Mouse (Mus musculus) kidney, postnatal 0 days (tissue): ENCODE measurements around the gene Mymx. TPM values are rescaled to one million over a fixed set of nuclear protein-coding genes. Genes with fewer than 3 reads are reported as not detected.

ENCODE experiments used
- ATAC-seq: fragments of 200-750 bp; cut with Nextera tagmentation; replicated peaks from 2 replicates; pipeline ENCODE4 v1.8.0; 2017; ENCODE audit warnings: low read depth, moderate number of reproducible peaks, moderate TSS enrichment, moderate library complexity; ENCODE audit not compliant: low FRiP score
- DNase-seq: peaks from one replicate; pipeline ENCODE4 v3.0.0-alpha.2; 2016; ENCODE audit warnings: low spot score
- H3K27ac ChIP-seq: fragments of 300-500 bp; sonication (generic); 2 replicates; pipeline ENCODE4 v1.5.1; 2014; ENCODE audit warnings: mild to moderate bottlenecking
- H3K27me3 ChIP-seq: fragments of 300-500 bp; sonication (generic); 2 replicates; pipeline ENCODE4 v1.6.1; 2014; ENCODE audit warnings: low read length, mixed read lengths; ENCODE audit not compliant: insufficient read depth
- H3K36me3 ChIP-seq: fragments of 300-500 bp; sonication (generic); 2 replicates; pipeline ENCODE4 v1.6.1; 2014; ENCODE audit warnings: low read length, mixed read lengths; ENCODE audit not compliant: insufficient read depth
- H3K4me1 ChIP-seq: fragments of 300-500 bp; sonication (generic); replicated peaks from 2 replicates; pipeline ENCODE4 v1.6.1; 2014; ENCODE audit warnings: antibody characterized with exemption, low read length, mixed read lengths; ENCODE audit not compliant: insufficient read depth
- H3K4me2 ChIP-seq: fragments of 300-500 bp; sonication (generic); 2 replicates; pipeline ENCODE4 v1.6.1; 2014; ENCODE audit warnings: mild to moderate bottlenecking, low read length, moderate library complexity, mixed read lengths
- H3K4me3 ChIP-seq: fragments of 300-500 bp; sonication (generic); replicated peaks from 2 replicates; pipeline ENCODE4 v1.5.1; 2014; ENCODE audit warnings: low read depth, low read length
- H3K9ac ChIP-seq: fragments of 300-500 bp; sonication (generic); 2 replicates; pipeline ENCODE4 v1.6.1; 2014; ENCODE audit warnings: low read depth, low read length
- H3K9me3 ChIP-seq: fragments of 300-500 bp; sonication (generic); replicated peaks from 2 replicates; pipeline ENCODE4 v1.6.1; 2016; ENCODE audit warnings: low read length, inconsistent platforms, mixed read lengths
- CTCF ChIP-seq: IDR thresholded peaks from 2 replicates; pipeline ENCODE4 v1.5.1; 2016; ENCODE audit warnings: antibody characterized with exemption, low read depth, mild to moderate bottlenecking, moderate library complexity
- WGBS: fragments of 180-500 bp; shearing (Covaris S2); extraction: QIAGEN DNeasy Blood & Tissue Kit; methylation state at CpG from one replicate; pipeline ENCODE4 v1.1.7; 2014; 5-methylcytosine and 5-hydroxymethylcytosine counted together
- polyA plus RNA-seq: library from polyadenylated mRNA; unstranded; fragments of >200 nt; fragmentation: Nextera tagmentation; extraction: Ambion mirVana; gene quantifications from 2 replicates; pipeline ENCODE4 v1.2.1, GENCODE M21; 2015

The Mymx gene
- polyA plus RNA-seq, 1 experiment from 2014 or later, result 18.4 TPM

DNA sequence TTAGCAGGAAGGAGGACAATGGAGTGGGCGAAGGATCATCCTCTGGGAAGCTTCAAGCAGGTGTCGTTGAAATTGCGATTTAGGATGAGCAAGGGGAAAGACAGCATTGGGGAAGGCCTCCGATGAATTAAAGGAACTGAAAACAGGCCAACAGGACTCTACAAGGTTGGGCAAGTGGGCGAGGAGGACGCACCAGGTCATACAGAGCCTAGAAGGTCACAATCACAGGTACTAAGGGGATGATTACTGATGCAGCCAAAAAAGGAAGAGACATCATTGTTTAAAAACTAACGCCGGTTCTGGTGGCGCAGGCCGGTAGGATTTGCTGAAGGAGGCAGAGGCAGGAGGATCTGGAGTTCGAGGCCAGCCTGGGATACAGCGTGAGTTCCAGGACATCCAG, 38.7 kb downstream of the Mymx start:
- no peak overlapping the region for H3K9ac ChIP-seq

DNA sequence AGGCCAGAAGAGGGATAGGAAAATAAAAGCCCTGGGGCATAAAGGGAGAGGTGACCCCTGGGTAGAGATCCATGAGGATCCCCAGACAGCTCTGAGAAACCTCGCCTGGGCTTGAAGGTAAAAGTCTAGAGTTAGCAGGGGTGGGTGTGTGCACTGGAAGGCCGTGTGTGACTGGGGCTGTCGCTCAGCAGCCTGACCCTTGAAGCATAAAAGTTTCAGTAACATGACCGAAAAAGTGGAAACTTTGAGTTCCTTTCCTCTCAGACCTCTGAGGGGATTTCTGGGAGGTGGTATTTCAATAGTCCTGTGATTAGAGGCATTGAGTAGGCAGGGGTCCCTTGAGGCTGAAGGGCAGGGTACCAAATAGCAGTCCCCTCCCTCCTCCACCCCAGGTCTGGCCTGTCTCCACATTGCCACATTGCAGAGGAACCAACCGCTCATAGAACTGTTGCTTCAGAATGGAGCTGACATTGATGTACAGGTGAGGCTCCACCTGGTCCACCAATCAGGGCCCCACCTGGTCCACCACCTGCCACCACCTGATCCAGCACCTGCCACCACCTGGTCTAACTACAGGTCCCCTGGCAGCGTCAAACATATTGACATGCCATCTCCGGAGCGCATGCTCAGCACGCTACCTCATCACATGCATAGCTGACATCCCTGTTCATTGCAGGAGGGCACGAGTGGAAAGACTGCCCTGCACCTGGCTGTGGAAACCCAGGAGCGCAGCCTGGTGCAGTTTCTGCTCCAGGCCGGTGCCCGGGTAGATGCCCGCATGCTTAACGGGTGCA, 42.0 kb downstream of the Mymx start:
- no peaks in the 10 kb centered on the region for H3K9me3 ChIP-seq
- WGBS, result 86% methylated on average over 15 of the region's 15 CpGs

More for the DNA sequence above, 38.7 kb downstream of the Mymx start:
- Histone ChIP-seq H3K4me1 (peaks cover 13% of the 10 kb centered on the region), H3K4me3 (no peak overlapping the region), H3K9me3 (no peaks in the 10 kb centered on the region), H3K4me2 (no peak overlapping the region), H3K27me3 (no peaks in the 10 kb centered on the region), H3K27ac (no peak overlapping the region), H3K36me3 (peaks cover 30% of the 10 kb centered on the region)
- ATAC-seq (no peak), DNase-seq (no peak)
- TF ChIP-seq CTCF, result no peak
- 78% methylated on average over 12 of the region's 12 CpGs for WGBS

DNA sequence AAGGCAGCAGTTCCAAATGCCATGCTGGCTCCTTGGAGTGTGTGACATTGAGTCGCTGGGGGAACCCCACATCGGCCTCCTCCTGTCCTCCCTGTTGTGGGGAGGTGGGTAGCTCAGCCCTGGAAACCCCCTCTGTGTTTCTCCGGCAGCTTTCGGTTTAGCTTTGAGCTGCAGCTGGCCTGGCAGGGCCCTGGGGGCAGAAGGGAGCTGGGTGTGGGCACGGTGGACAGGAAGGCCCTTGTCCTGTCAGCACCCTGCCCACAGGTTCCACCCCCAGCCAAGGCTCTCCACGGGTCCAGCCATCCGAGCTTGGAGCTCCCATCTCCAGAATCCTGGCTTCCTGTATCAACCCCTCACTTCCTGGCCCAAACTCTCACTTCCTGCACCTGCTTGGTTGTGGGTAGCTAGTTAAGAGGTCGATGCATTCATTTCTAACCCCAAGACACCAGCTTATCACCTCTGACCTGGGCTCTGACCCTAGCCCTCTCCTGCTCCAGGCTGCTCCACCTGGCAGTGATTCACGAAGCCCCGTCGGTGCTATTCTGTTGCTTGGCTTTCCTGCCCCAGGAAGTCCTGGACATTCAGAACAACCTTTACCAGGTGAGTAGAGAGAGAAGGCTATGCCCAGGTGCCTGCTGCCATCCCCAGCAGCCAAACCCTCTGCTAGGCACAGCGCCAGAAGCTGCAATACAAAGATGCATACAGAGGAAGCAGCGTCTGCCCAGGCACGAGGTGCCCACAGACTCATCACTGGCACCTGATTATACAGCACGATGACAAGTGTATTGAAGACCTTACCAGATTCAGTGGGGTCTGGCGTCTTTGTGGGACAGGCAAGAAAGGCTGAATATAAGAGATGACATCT, 43.7 kb downstream of the Mymx start:
- Histone ChIP-seq H3K4me2 (0 out of 2 replicates have a peak overlapping the region, but pooled peaks have one; percentile 92), H3K4me3 (no peak overlapping the region), H3K36me3 (0 out of 2 replicates have a peak, but pooled peaks cover 3% of the 10 kb centered on the region), H3K27me3 (no peaks in the 10 kb centered on the region), H3K9me3 (no peaks in the 10 kb centered on the region), H3K9ac (no peak overlapping the region), H3K4me1 (peaks cover 4% of the 10 kb centered on the region; the same call in 1 of the 2 replicates), H3K27ac (no peak overlapping the region)
- no peak for DNase-seq
- no peak for ATAC-seq
- WGBS, result 66% methylated on average over 16 of the region's 16 CpGs
- TF ChIP-seq CTCF, result no peak

More for the DNA sequence above, 42.0 kb downstream of the Mymx start:
- no peak for TF ChIP-seq CTCF
- H3K4me3 ChIP-seq, result no peak overlapping the region
- DNase-seq, result no peak
- ATAC-seq, result no peak
- no peak overlapping the region for H3K4me2 ChIP-seq
- no peak overlapping the region for H3K27ac ChIP-seq
- no peak overlapping the region for H3K9ac ChIP-seq
- H3K36me3 ChIP-seq, result 0 out of 2 replicates have a peak, but pooled peaks cover 3% of the 10 kb centered on the region
- no peaks in the 10 kb centered on the region for H3K27me3 ChIP-seq
- peaks cover 12% of the 10 kb centered on the region for H3K4me1 ChIP-seq

DNA sequence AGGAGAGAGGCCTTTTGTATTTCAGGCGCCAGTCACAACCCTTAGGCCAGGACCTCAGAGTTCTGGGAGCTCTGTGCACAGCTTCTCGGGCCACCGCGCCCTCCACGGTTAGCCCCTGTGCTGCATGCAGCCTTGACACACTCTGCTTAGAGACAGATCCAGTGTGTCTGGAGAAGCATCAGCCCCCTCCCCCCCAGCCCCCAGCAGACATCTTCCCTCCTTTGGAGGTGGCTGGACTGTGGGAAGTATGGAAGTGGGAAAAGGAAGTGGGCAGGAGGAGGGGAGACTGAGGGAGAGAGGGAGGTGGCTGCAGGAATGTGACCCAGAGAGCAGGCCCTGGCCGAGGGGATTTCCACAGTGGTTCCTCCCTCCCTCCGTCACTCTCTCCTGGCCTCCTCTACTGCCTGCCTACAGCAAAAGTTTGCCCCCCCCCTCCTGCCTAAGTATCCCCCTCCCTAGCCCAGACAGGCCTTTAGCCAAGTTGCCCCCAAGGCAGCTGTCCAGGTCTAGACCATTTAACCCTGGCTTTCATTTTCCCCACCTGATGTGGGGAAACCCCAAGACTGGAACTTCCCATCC, 44.6 kb downstream of the Mymx start:
- DNase-seq, result no peak
- H3K9ac ChIP-seq, result no peak overlapping the region
- H3K27ac ChIP-seq, result no peak overlapping the region
- no peak overlapping the region for H3K4me3 ChIP-seq
- H3K27me3 ChIP-seq, result no peaks in the 10 kb centered on the region
- TF ChIP-seq CTCF, result no peak
- H3K4me2 ChIP-seq, result 0 out of 2 replicates have a peak overlapping the region, but pooled peaks have one; percentile 92
- WGBS, result 58% methylated on average over 6 of the region's 7 CpGs
- H3K36me3 ChIP-seq, result 0 out of 2 replicates have a peak, but pooled peaks cover 3% of the 10 kb centered on the region
- no peaks in the 10 kb centered on the region for H3K9me3 ChIP-seq
- ATAC-seq, result no peak
- H3K4me1 ChIP-seq, result peaks cover 4% of the 10 kb centered on the region; the same call in 1 of the 2 replicates

GRCm38 (mm10) chr17:45556514-45557245, 45.2 kb downstream of the Mymx start:
- TF ChIP-seq CTCF, result no peak
- no peak overlapping the region for H3K9ac ChIP-seq
- H3K27me3 ChIP-seq, result no peaks in the 10 kb centered on the region
- H3K4me2 ChIP-seq, result peak overlapping the region; percentile 92
- H3K4me3 ChIP-seq, result peak overlapping the region; percentile 57
- ATAC-seq (no peak), DNase-seq (no peak)
- H3K4me1 ChIP-seq, result peaks cover 4% of the 10 kb centered on the region; the same call in 1 of the 2 replicates
- no peaks in the 10 kb centered on the region for H3K9me3 ChIP-seq
- 66% methylated on average over 3 of the region's 3 CpGs for WGBS
- H3K27ac ChIP-seq, result no peak overlapping the region
- 0 out of 2 replicates have a peak, but pooled peaks cover 3% of the 10 kb centered on the region for H3K36me3 ChIP-seq
